Comparison of ENCODE assay signal across 34 mouse cellular contexts in genomic region chr2:152287560-152287959, GRCm38 (mm10).
"Had no signal": no experiment of that assay in that cellular context is flagged by ENCODE, and none has a peak within 500 bp of the region (broad histone marks: within the 10 kb centered on the region; RNA-seq: fewer than 3 reads in every experiment).

No protein-coding gene starts in this region.

- H3K4me3 ChIP-seq: heart, embryonic 10.5 days; heart, embryonic 12.5 days; heart, embryonic 13.5 days; heart, embryonic 15.5 days; hindbrain, embryonic 10.5 days; hindbrain, embryonic 12.5 days; hindbrain, embryonic 13.5 days; hindbrain, embryonic 15.5 days; intestine, embryonic 15.5 days; kidney, embryonic 15.5 days; layer of hippocampus, adult 2 months had no signal

- H3K27me3 ChIP-seq: heart, embryonic 12.5 days; heart, embryonic 13.5 days; heart, embryonic 15.5 days; hindbrain, embryonic 12.5 days; hindbrain, embryonic 13.5 days; hindbrain, embryonic 15.5 days; intestine, embryonic 15.5 days; kidney, embryonic 15.5 days had no signal

- H3K9ac ChIP-seq: heart, embryonic 12.5 days; heart, embryonic 13.5 days; heart, embryonic 15.5 days; hindbrain, embryonic 12.5 days; hindbrain, embryonic 13.5 days; hindbrain, embryonic 14.5 days; hindbrain, embryonic 15.5 days; intestine, embryonic 15.5 days; kidney, embryonic 15.5 days had no signal

- DNase-seq: heart, postnatal 10 days; heart, postnatal 14 days; heart, postnatal 36 days; heart, postnatal 4 days; kidney, adult 11 months; kidney, adult 18-20 months; kidney, adult 2 months; kidney, adult 8-10 months; kidney, adult 9 months; kidney, postnatal 10 days; kidney, postnatal 14 days; kidney, postnatal 25 days; kidney, postnatal 36 days; kidney, postnatal 4 days; layer of hippocampus, adult 9-11 months; layer of hippocampus, postnatal 36 days had no signal

- H3K9me3 ChIP-seq: heart, embryonic 10.5 days; heart, embryonic 12.5 days; heart, embryonic 13.5 days; heart, embryonic 15.5 days; hindbrain, embryonic 10.5 days; hindbrain, embryonic 12.5 days; hindbrain, embryonic 13.5 days; hindbrain, embryonic 15.5 days; intestine, embryonic 15.5 days; kidney, embryonic 15.5 days had no signal

- H3K27ac ChIP-seq: heart, embryonic 10.5 days; heart, embryonic 13.5 days; heart, embryonic 15.5 days; hindbrain, embryonic 10.5 days; hindbrain, embryonic 12.5 days; hindbrain, embryonic 13.5 days; hindbrain, embryonic 14.5 days; hindbrain, embryonic 15.5 days; hindbrain, postnatal 0 days; intestine, embryonic 15.5 days; kidney, embryonic 15.5 days; kidney, postnatal 0 days; layer of hippocampus, adult 2 months had no signal

- ATAC-seq: hindbrain, embryonic 16.5 days; hindbrain, postnatal 0 days; inflammation-experienced regulatory T-cells, adult 6 months; intestine, embryonic 15.5 days; intestine, postnatal 0 days had no signal

- H3K4me1 ChIP-seq: heart, embryonic 10.5 days; heart, embryonic 13.5 days; heart, embryonic 15.5 days; hindbrain, embryonic 10.5 days; hindbrain, embryonic 12.5 days; hindbrain, embryonic 13.5 days; hindbrain, embryonic 15.5 days; intestine, embryonic 15.5 days; kidney, embryonic 15.5 days had no signal

- H3K4me2 ChIP-seq: heart, embryonic 11.5 days; heart, embryonic 12.5 days; heart, embryonic 13.5 days; heart, embryonic 15.5 days; hindbrain, embryonic 12.5 days; hindbrain, embryonic 13.5 days; hindbrain, embryonic 14.5 days; hindbrain, embryonic 15.5 days; intestine, embryonic 15.5 days; kidney, embryonic 15.5 days had no signal
